Mouse (Mus musculus): ENCODE data around the gene Eapp.
"Not testable (repeated sequence)": the region's sequence is repeated elsewhere in the genome, so short reads cannot be mapped to it uniquely, and the experiment has no call there.

Eapp gene

GRCm38 (mm10) chr12:54695511-54696241, at the start of gene Eapp:
Gene Eapp, minus strand, starts transcription at chr12:54695897.
- peak; percentile 97 for DNase-seq (ENCODE audit: low spot score)

GRCm38 (mm10) chr12:54738661-54739243, 43.1 kb upstream of the Eapp start:
- DNase-seq (ENCODE audit: low spot score) = not testable (repeated sequence)

- not testable (repeated sequence) for DNase-seq (ENCODE audit: low spot score)
Measured at GRCm38 (mm10) chr12:54737891-54738660, 42.4 kb upstream of the Eapp start.

DNA sequence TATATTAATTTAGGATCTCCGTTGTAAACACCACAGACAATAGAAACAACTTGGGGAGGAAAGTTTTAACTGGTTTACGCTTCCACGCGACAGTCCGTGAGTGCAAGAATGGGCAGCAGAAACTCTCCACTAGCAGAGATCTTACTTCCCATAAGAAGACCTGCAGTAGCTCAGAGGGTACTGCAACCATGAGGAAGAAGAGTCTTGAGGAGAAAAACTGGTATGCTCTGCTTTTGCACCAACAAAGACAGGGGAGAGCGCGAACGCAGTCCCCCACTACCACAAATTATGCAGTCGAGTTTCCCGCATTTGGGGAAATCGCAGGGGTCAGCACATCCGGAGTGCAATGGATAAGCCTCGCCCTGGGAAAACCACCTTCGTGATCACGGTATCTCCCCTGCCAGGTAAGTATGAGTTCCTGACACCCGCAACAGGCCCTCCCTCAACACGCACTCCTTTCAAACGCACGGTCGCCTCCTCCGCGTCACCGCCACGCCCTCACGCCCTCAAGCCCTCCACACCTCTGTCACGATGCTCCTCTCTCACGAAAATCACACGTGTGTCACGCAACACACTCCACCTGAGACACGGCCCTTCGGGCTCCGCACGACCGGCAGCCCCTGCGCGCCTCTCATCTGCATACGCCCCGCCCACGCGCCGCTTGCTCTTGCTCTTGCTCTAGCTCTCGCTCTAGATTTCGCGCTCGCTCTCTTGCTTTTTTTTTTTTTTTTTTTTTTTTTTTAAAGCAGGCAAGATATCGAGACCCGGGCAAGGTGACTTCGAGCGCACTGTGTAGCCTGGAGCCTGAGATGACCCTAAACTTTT, 38.8 kb upstream of the Eapp start:
- DNase-seq (ENCODE audit: low spot score) = peak; percentile 62

DNA sequence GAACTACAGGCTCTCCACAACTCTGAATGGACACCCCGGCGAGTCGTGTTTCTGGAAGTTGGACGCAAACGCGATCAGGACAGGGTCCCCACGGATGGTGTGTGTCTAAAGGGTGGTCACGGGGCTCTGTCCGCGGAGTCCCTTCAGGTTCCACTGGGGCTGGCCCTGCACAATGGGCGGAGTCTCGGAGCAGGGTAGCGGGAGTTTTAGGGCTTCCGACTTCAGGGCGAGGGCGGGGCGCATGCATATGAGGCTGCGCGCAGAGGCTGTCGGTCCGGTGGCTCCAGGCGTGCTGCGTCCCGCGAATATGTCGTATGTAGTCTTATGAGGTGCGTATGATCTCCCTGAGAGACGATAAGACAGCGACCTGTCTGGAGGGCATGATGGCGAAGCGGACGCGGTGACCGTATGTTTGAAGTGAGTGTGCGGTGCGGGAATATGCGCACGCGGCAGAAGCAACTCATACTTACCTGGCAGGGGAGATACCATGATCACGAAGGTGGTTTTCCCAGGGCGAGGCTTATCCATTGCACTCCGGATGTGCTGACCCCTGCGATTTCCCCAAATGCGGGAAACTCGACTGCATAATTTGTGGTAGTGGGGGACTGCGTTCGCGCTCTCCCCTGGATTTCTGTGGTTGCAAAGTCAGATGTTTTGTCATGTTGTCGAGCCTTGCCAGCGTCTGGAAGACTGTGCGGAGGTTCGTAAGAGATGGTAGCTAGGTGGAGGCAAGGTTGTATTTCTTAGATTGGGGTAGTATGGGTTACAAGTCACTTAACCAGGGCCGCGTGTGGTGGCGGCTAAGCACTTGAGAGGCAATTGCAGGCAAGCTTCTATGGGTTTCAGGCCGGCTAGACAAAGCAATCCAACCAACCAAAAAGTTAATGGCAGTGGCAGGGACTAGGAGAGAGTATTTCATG, 33.7 kb upstream of the Eapp start:
- not testable (repeated sequence) for DNase-seq (ENCODE audit: low spot score)

DNA sequence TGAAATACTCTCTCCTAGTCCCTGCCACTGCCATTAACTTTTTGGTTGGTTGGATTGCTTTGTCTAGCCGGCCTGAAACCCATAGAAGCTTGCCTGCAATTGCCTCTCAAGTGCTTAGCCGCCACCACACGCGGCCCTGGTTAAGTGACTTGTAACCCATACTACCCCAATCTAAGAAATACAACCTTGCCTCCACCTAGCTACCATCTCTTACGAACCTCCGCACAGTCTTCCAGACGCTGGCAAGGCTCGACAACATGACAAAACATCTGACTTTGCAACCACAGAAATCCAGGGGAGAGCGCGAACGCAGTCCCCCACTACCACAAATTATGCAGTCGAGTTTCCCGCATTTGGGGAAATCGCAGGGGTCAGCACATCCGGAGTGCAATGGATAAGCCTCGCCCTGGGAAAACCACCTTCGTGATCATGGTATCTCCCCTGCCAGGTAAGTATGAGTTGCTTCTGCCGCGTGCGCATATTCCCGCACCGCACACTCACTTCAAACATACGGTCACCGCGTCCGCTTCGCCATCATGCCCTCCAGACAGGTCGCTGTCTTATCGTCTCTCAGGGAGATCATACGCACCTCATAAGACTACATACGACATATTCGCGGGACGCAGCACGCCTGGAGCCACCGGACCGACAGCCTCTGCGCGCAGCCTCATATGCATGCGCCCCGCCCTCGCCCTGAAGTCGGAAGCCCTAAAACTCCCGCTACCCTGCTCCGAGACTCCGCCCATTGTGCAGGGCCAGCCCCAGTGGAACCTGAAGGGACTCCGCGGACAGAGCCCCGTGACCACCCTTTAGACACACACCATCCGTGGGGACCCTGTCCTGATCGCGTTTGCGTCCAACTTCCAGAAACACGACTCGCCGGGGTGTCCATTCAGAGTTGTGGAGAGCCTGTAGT, 23.4 kb upstream of the Eapp start:
- not testable (repeated sequence) for DNase-seq (ENCODE audit: low spot score)

- not testable (repeated sequence) for DNase-seq (ENCODE audit: low spot score)
Measured at GRCm38 (mm10) chr12:54717516-54717915, 21.8 kb upstream of the Eapp start.

DNA sequence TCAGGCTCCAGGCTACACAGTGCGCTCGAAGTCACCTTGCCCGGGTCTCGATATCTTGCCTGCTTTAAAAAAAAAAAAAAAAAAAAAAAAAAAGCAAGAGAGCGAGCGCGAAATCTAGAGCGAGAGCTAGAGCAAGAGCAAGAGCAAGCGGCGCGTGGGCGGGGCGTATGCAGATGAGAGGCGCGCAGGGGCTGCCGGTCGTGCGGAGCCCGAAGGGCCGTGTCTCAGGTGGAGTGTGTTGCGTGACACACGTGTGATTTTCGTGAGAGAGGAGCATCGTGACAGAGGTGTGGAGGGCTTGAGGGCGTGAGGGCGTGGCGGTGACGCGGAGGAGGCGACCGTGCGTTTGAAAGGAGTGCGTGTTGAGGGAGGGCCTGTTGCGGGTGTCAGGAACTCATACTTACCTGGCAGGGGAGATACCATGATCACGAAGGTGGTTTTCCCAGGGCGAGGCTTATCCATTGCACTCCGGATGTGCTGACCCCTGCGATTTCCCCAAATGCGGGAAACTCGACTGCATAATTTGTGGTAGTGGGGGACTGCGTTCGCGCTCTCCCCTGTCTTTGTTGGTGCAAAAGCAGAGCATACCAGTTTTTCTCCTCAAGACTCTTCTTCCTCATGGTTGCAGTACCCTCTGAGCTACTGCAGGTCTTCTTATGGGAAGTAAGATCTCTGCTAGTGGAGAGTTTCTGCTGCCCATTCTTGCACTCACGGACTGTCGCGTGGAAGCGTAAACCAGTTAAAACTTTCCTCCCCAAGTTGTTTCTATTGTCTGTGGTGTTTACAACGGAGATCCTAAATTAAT, 18.3 kb upstream of the Eapp start:
- DNase-seq (ENCODE audit: low spot score) = peak; percentile 67

- peak; percentile 29 for DNase-seq (ENCODE audit: low spot score)
Measured at GRCm38 (mm10) chr12:54710494-54710879, 14.8 kb upstream of the Eapp start.

DNA sequence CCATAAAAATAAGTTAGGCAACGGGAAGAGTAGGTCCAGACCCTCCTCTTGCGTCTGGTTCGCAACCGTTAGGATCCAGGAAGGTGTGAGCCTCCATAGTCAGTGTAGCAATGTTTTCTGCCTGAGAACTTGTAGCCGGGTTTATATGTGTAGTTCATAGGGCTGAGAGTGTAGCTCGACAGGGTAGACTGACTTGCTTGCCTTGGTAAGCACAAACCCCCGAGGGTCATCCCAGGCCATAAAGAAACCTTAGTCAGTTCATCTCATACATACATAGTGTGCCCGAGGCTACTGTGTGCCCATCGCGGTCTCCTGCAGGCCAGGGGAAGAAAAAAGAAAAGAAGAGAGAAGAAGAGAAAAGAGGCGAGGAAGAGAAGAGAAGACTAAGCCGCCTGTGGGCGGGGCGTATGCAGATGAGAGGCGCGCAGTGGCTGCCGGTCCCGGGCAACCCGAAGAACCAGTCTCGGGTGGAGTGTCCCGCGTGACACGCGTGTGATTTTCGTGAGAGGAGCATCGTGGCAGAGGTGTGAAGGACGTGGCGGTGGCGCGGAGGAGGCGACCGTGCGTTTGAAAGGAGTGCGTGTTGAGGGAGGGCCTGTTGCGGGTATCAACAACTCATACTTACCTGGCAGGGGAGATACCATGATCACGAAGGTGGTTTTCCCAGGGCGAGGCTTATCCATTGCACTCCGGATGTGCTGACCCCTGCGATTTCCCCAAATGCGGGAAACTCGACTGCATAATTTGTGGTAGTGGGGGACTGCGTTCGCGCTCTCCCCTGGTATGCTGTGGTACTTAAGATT, 14.2 kb upstream of the Eapp start:
- DNase-seq (ENCODE audit: low spot score) = not testable (repeated sequence)

GRCm38 (mm10) chr12:54699394-54699793, 3.7 kb upstream of the Eapp start:
- DNase-seq (ENCODE audit: low spot score) = no peak

- DNase-seq (ENCODE audit: low spot score) = no peak
Measured at GRCm38 (mm10) chr12:54697791-54698250, 2.1 kb upstream of the Eapp start.

DNA sequence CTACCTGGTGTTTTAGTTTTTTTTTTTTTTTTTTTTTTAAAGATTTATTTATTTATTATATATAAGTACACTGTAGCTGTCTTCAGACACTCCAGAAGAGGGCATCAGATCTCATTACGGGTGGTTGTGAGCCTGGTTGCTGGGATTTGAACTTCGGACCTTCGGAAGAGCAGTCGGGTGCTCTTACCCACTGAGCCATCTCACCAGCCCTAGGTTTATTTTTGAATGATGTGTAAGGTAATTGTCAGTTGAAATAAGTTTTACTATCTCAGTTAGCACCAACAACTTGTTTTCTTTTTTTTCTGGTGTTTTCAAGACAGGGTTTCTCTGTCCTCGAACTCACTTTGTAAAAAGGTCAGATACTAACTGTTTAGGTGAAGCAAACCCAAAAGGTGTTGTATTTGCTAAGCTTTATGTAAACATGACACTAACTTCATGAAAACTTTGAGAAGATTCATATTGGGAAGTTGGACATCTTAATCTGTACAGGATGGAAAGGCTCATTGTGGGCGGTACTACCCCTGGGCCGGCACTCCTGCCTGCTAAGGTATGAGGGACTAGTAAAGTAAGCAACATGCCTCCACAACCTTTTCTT, 1.4 kb upstream of the Eapp start:
- no peak for DNase-seq (ENCODE audit: low spot score)

DNA sequence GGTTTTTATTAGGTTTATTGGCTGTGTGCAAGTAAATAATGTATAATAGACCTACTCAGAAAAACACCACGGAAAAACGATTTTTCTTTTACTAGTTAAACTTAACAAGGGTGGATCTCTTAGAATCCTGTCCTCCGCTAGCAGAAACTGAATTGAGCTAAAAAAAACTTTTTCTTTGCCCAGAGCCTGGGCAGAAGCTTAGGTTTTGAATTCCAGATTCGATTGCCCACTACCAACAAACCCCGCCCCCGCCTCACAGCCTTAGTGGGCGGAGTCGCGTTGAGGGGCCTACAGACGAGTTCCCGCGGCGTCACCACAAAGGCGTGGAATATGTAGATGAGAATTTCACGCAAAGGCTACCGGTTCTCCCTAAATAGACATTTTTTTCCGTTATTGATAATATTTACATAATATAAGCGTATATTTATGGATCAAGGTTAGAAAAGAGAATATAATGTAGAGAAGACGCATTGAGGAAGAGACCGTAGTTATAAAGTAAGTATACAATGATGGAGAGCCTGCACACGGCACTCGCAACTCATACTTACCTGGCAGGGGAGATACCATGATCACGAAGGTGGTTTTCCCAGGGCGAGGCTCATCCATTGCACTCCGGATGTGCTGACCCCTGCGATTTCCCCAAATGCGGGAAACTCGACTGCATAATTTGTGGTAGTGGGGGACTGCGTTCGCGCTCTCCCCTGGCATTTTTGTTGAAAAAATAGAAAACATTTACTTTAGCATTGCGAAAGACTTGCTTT, 725 bp upstream of the Eapp start:
- peak; percentile 95 for DNase-seq (ENCODE audit: low spot score)

- DNase-seq (ENCODE audit: low spot score) = no peak
Measured at GRCm38 (mm10) chr12:54694847-54695510, 718 bp downstream of the Eapp start.

- DNase-seq (ENCODE audit: low spot score) = no peak
Measured at GRCm38 (mm10) chr12:54689082-54689481, 6.6 kb downstream of the Eapp start.
